Mouse (Mus musculus) brain, embryonic 14.5 days (tissue): ENCODE results near the gene Rpl9-ps1.

Experiments used
- CTCF ChIP-seq: fragments of 200-500 bp; IDR thresholded peaks from 2 replicates; pipeline ENCODE4 v1.5.1; 2012; ENCODE audit warnings: inconsistent platforms, mild to moderate bottlenecking, moderate library complexity, borderline replicate concordance; ENCODE audit not compliant: insufficient read depth, insufficient read length; ENCODE audit errors: extremely low read depth
- POLR2A ChIP-seq: fragments of 200-500 bp; IDR thresholded peaks from 2 replicates; pipeline ENCODE4 v1.6.1; 2012; ENCODE audit warnings: mild to moderate bottlenecking, inconsistent platforms, borderline replicate concordance; ENCODE audit not compliant: poor library complexity, insufficient read depth, insufficient read length, severe bottlenecking; ENCODE audit errors: extremely low read depth

DNA sequence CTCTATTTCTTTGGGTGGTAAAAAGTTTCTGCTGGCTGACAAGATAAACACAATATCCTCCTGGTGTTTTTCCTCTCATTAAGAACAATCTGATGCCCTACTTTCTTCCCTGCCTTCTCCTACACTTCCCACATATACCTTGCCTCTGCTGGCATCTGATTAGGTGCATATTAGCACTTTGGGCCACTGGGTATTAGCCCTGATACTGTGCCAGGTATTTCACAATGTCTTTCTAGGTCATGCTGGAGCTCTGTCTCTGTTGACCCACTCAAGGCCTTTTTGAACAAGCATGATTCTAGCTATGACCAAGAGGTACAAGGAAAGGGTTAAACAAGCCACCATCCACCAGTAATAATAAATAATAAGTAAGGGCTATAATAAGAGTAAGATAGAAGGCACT, 26.3 kb upstream of the Rpl9-ps1 start:
- TF ChIP-seq CTCF (no peak), POLR2A (no peak)
